Mouse (Mus musculus): ENCODE measurements around the gene Gm5426.
A peak's percentile ranks its signal among the peaks of the same experiment; 100 is the strongest.
"Not testable (repeated sequence)": the region's sequence is repeated elsewhere in the genome, so short reads cannot be mapped to it uniquely, and the experiment has no call there.

Gene Gm5426

GRCm38 (mm10) chr10:96139274-96139673 is 2.9 kb downstream of the Gm5426 start:
- DNase-seq = not testable (repeated sequence)

DNA sequence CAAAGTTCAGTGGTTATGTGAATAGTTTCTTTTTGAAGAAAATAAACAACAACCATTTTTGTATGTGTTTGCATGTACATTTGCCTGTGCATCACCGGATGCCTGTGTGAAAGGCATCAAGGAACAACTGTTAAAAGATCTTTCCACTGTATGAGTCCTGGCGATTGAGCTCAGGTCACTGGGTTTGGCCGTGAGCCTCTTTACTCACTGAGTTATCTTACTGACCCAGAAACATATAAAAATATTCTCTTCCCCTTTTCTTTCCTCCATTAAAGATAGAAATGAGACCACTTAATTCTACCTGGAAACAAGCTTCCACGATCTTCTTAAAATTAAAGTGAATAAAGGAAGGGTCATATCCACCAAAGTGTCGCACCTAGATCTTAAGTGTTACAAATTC is 10.2 kb downstream of the Gm5426 start:
- no peak for DNase-seq

GRCm38 (mm10) chr10:96148250-96148699 is 11.9 kb downstream of the Gm5426 start:
- DNase-seq = peak in 1 of 2 experiments; percentile 29

DNA sequence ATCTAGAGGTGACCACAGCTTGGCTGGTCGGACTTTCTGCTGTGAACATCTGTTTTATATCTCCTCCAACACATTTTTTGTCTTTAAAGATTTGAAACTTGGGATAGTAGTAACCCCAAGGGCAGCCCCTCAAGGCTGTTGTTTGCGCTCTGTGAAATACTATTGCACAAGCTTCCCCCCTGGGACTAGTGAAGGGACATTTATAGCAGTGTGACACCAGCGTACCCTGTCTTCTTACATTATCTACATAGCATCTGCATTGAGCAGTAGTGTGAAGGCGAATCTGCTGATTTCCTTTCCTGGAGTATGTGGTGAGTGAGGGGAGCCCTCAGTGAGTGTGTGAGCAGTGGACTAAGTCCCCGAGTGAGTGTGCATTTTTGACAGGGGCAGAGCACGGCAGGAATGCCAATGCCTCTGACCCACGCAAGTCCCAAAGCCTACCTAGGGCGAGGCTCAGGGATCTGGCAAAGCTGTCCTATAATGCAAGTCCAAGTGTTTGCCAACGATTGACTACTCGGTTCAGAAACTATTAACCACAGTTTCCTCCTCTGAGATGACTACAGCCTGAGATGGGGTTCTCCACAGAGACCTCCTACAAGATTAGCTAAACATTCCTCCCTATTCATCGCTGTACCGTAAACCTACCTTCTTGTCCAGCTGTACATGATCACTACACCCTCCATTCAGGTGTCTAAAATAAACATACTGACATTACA is 14.2 kb downstream of the Gm5426 start:
- DNase-seq = no peak

- no peak for DNase-seq
These were observed 16.9 kb downstream of the Gm5426 start for GRCm38 (mm10) chr10:96153315-96153714.

- DNase-seq = no peak
These were observed 26.7 kb downstream of the Gm5426 start for GRCm38 (mm10) chr10:96162975-96163706.

DNA sequence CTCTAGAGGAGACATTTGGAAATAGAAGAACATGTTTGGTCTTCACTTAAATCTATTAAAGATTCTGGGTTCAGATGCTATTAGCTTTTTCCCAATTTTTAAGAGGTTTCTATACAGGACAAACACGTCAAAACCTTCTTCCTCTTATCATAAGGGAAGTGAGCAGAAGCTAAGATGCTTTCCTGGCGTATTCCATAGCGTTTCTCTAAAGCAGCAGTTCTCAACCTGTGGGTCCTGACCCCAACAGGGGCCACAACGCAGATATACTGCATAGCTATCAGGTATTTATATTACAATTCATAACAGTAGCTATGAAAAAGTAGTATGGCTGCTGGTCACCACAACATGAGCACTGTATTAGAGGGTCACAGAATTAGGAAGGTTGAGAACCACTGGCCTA is 27.4 kb downstream of the Gm5426 start:
- DNase-seq = no peak

- DNase-seq = no peak
These were observed 28.9 kb downstream of the Gm5426 start for GRCm38 (mm10) chr10:96165260-96165659.

DNA sequence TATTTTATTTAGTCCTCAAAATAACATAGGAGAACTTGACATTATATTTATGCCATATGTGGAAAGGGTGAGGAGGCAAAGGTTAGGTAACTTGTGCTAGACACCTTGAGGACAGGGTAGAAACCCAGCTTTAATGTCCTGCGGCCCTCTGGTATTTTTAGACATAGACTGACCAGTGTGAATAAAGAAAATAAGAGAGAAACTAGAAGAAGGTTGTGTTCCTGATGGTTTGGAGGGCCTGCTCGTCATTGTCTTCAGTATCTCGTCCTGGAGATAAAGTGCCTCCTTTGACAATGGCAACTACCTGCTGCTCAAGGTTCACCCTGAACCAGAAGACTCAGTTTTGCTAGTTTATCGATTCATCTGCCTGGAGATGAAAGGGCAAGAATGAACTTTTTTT is 32.6 kb downstream of the Gm5426 start:
- no peak for DNase-seq

DNA sequence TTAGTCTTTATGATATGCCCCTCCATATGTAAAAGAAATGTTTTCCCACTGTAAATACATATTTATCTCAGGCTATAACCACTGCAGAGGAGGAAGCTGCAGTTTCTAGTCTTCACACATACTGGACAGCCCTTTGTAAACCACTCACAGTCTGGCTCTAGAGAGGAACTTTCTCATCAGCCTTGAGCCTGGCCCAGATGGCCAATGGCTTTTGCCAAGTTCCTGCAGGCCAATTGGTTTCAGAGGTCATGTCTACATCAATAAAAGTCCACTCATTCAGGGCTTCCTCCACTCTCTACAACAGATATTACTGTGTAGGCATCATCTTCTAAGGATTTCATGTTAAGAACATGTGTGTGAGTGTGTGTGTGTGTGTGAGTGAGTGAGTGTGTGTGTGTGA is 35.1 kb downstream of the Gm5426 start:
- no peak for DNase-seq

- DNase-seq = no peak
These were observed 36.6 kb downstream of the Gm5426 start for GRCm38 (mm10) chr10:96172964-96173363.

DNA sequence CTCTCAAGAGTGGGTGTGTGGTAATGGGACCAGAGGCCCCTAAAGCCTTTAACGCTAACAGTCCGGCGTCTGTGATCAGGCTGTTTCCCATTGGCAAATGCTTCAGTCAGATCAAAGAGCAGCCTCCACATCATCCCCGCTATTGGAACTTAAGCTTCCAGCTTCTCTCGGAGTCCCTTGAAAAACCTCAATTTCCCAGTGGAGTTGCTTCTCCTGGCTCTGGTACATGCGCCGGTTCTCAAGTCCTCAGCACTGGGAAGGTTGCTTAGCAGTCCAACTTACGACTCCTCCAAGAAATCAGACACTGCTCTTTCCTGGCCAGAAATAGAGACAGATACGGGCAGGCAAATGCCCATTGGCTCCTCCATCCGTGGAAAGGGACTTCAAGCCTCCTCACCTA is 37.4 kb downstream of the Gm5426 start:
- DNase-seq = no peak

- DNase-seq = no peak
These were observed 40.5 kb downstream of the Gm5426 start for GRCm38 (mm10) chr10:96176916-96177315.

DNA sequence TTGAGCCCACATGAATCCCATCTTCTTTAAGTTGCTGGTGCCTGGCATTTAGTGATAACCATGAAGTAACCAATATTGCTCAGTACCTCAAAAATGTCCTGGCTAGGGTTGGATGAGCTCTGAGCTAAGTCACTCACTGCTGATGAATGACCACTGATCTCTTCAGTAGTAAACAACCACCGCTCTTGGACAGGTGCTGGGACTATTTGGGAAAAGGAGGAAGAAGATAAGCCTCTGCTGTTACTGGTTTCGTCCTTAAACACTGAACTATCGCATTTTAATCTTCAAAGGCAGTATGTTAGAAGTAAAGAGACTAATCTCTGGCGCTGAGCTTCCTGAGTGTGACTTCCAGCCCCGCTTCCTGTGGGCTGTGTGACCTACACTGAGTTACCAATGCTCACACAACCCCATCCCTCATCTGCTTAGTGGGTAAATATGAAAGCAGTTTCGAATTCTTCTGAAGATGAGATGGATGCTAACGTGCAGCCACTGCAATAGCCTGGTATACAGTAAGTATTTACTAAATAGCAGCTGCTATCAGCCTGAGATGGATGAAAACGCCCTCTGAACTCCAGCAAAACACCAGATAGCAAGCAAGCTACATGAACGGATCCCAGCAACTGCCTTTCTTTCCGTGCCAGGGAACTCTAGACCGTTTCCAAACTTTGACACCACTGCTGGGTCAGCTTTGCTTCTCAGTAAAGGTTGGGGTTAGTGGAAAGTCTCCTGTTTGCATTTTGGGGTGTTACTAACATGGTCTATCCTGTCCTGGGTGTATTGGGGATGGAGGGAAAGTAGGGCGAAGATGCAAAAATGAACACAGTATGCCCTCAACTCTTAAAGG is 44.4 kb downstream of the Gm5426 start:
- DNase-seq = no peak

GRCm38 (mm10) chr10:96181398-96181790 is 45.0 kb downstream of the Gm5426 start:
- peak in 1 of 2 experiments; percentile 27 for DNase-seq

- no peak for DNase-seq
These were observed 45.7 kb downstream of the Gm5426 start for GRCm38 (mm10) chr10:96181883-96182628.

DNA sequence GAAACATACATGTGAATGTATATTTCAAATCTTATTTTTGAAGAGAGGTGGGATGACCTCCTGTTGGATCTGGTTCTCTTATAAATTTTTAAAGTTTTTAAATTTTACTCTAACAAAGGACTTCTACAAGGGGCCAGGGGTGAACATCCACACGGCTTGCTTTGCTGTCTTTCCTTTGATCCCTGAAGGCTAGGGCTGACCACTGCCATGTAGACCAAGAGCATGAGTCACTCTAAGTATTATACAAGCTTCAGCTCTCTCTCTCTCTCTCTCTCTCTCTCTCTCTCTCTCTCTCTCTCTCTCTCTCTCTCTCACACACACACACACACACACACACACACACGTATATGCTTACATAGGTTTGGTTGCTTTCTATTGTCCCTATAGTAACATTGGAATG is 48.6 kb downstream of the Gm5426 start:
- no peak for DNase-seq

DNA sequence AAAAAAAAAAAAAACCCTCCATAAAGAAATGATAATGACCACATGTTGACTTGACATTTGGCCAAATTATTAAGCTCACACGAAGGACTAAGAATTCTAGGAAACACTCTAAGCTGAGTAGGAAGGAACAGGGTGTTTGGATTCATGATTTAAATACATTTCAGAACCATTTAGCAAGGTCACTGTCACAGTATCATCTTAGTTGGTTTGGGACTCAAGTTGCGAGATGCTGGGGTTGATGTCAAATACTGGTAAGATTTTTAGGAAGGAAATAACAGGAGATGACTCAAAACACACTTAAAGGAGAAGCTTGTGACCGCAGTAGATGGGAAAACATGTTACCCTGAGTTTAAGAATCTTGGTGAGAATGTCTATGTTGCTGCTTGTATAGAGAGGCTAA is 49.2 kb downstream of the Gm5426 start:
- DNase-seq = no peak

Data from spleen, adult 18-20 months (tissue).